Mouse (Mus musculus): ENCODE data around the gene Ctnna2. TPM values are rescaled to one million over a fixed set of nuclear protein-coding genes. Genes with fewer than 3 reads are reported as not detected.

The Ctnna2 gene
- total RNA-seq, 1 experiment from 2014 or later: not detected

- no peak for ATAC-seq (replicated peaks in 1 of 2; ENCODE audit: insufficient read depth in 1 of 2, low FRiP score in 2 of 2, low TSS enrichment in 1 of 2, low read depth in 1 of 2, poor library complexity in 2 of 2, severe bottlenecking in 2 of 2)
Measured at GRCm38 (mm10) chr6:77650127-77650526, 329.4 kb downstream of the Ctnna2 start.

GRCm38 (mm10) chr6:77644591-77644990 is 334.9 kb downstream of the Ctnna2 start:
- no peak for ATAC-seq (replicated peaks in 1 of 2; ENCODE audit: insufficient read depth in 1 of 2, low FRiP score in 2 of 2, low TSS enrichment in 1 of 2, low read depth in 1 of 2, poor library complexity in 2 of 2, severe bottlenecking in 2 of 2)

- ATAC-seq (replicated peaks in 1 of 2; ENCODE audit: insufficient read depth in 1 of 2, low FRiP score in 2 of 2, low TSS enrichment in 1 of 2, low read depth in 1 of 2, poor library complexity in 2 of 2, severe bottlenecking in 2 of 2): no peak
Measured at GRCm38 (mm10) chr6:77638784-77639183, 340.7 kb downstream of the Ctnna2 start.

GRCm38 (mm10) chr6:77633997-77634396 is 345.5 kb downstream of the Ctnna2 start:
- ATAC-seq (replicated peaks in 1 of 2; ENCODE audit: insufficient read depth in 1 of 2, low FRiP score in 2 of 2, low TSS enrichment in 1 of 2, low read depth in 1 of 2, poor library complexity in 2 of 2, severe bottlenecking in 2 of 2): peak; percentile 65 to 69; a peak in 2 of 4 replicates

- ATAC-seq (replicated peaks in 1 of 2; ENCODE audit: insufficient read depth in 1 of 2, low FRiP score in 2 of 2, low TSS enrichment in 1 of 2, low read depth in 1 of 2, poor library complexity in 2 of 2, severe bottlenecking in 2 of 2): peak in 1 of 2 experiments; percentile 49; a peak in 1 of 4 replicates
Measured at GRCm38 (mm10) chr6:77628573-77629192, 350.8 kb downstream of the Ctnna2 start.

GRCm38 (mm10) chr6:77604642-77605392 is 374.7 kb downstream of the Ctnna2 start:
- no peak for ATAC-seq (replicated peaks in 1 of 2; ENCODE audit: insufficient read depth in 1 of 2, low FRiP score in 2 of 2, low TSS enrichment in 1 of 2, low read depth in 1 of 2, poor library complexity in 2 of 2, severe bottlenecking in 2 of 2)

GRCm38 (mm10) chr6:77603914-77604313 is 375.6 kb downstream of the Ctnna2 start:
- ATAC-seq (replicated peaks in 1 of 2; ENCODE audit: insufficient read depth in 1 of 2, low FRiP score in 2 of 2, low TSS enrichment in 1 of 2, low read depth in 1 of 2, poor library complexity in 2 of 2, severe bottlenecking in 2 of 2): no peak

GRCm38 (mm10) chr6:77599244-77599643 is 380.3 kb downstream of the Ctnna2 start:
- peak in 1 of 2 experiments; percentile 42; a peak in 1 of 4 replicates for ATAC-seq (replicated peaks in 1 of 2; ENCODE audit: insufficient read depth in 1 of 2, low FRiP score in 2 of 2, low TSS enrichment in 1 of 2, low read depth in 1 of 2, poor library complexity in 2 of 2, severe bottlenecking in 2 of 2)

GRCm38 (mm10) chr6:77582568-77582967 is 396.9 kb downstream of the Ctnna2 start:
- no peak for ATAC-seq (replicated peaks in 1 of 2; ENCODE audit: insufficient read depth in 1 of 2, low FRiP score in 2 of 2, low TSS enrichment in 1 of 2, low read depth in 1 of 2, poor library complexity in 2 of 2, severe bottlenecking in 2 of 2)

GRCm38 (mm10) chr6:77580926-77581325 is 398.6 kb downstream of the Ctnna2 start:
- no peak for ATAC-seq (replicated peaks in 1 of 2; ENCODE audit: insufficient read depth in 1 of 2, low FRiP score in 2 of 2, low TSS enrichment in 1 of 2, low read depth in 1 of 2, poor library complexity in 2 of 2, severe bottlenecking in 2 of 2)

- no peak for ATAC-seq (replicated peaks in 1 of 2; ENCODE audit: insufficient read depth in 1 of 2, low FRiP score in 2 of 2, low TSS enrichment in 1 of 2, low read depth in 1 of 2, poor library complexity in 2 of 2, severe bottlenecking in 2 of 2)
Measured at GRCm38 (mm10) chr6:77578612-77579011, 400.9 kb downstream of the Ctnna2 start.

GRCm38 (mm10) chr6:77577585-77577984 is 401.9 kb downstream of the Ctnna2 start:
- no peak for ATAC-seq (replicated peaks in 1 of 2; ENCODE audit: insufficient read depth in 1 of 2, low FRiP score in 2 of 2, low TSS enrichment in 1 of 2, low read depth in 1 of 2, poor library complexity in 2 of 2, severe bottlenecking in 2 of 2)

- no peak for ATAC-seq (replicated peaks in 1 of 2; ENCODE audit: insufficient read depth in 1 of 2, low FRiP score in 2 of 2, low TSS enrichment in 1 of 2, low read depth in 1 of 2, poor library complexity in 2 of 2, severe bottlenecking in 2 of 2)
Measured at GRCm38 (mm10) chr6:77572614-77573013, 406.9 kb downstream of the Ctnna2 start.

GRCm38 (mm10) chr6:77569851-77570250 is 409.6 kb downstream of the Ctnna2 start:
- ATAC-seq (replicated peaks in 1 of 2; ENCODE audit: insufficient read depth in 1 of 2, low FRiP score in 2 of 2, low TSS enrichment in 1 of 2, low read depth in 1 of 2, poor library complexity in 2 of 2, severe bottlenecking in 2 of 2): no peak

- no peak for ATAC-seq (replicated peaks in 1 of 2; ENCODE audit: insufficient read depth in 1 of 2, low FRiP score in 2 of 2, low TSS enrichment in 1 of 2, low read depth in 1 of 2, poor library complexity in 2 of 2, severe bottlenecking in 2 of 2)
Measured at GRCm38 (mm10) chr6:77556181-77556580, 423.3 kb downstream of the Ctnna2 start.

- no peak for ATAC-seq (replicated peaks in 1 of 2; ENCODE audit: insufficient read depth in 1 of 2, low FRiP score in 2 of 2, low TSS enrichment in 1 of 2, low read depth in 1 of 2, poor library complexity in 2 of 2, severe bottlenecking in 2 of 2)
Measured at GRCm38 (mm10) chr6:77537055-77537807, 442.3 kb downstream of the Ctnna2 start.

- ATAC-seq (replicated peaks in 1 of 2; ENCODE audit: insufficient read depth in 1 of 2, low FRiP score in 2 of 2, low TSS enrichment in 1 of 2, low read depth in 1 of 2, poor library complexity in 2 of 2, severe bottlenecking in 2 of 2): no peak
Measured at GRCm38 (mm10) chr6:77527636-77528035, 451.9 kb downstream of the Ctnna2 start.

GRCm38 (mm10) chr6:77521836-77522235 is 457.7 kb downstream of the Ctnna2 start:
- ATAC-seq (replicated peaks in 1 of 2; ENCODE audit: insufficient read depth in 1 of 2, low FRiP score in 2 of 2, low TSS enrichment in 1 of 2, low read depth in 1 of 2, poor library complexity in 2 of 2, severe bottlenecking in 2 of 2): no peak

Measured in hematopoietic stem cell, adult 5-6 weeks (primary cell).